Mouse (Mus musculus) kidney, postnatal 10 days (tissue): ENCODE results near the gene Gpr1.

Source experiments
- DNase-seq: peaks from one replicate; pipeline ENCODE4 v3.0.0; 2021; ENCODE audit warnings: mixed read lengths

Gene Gpr1

DNA sequence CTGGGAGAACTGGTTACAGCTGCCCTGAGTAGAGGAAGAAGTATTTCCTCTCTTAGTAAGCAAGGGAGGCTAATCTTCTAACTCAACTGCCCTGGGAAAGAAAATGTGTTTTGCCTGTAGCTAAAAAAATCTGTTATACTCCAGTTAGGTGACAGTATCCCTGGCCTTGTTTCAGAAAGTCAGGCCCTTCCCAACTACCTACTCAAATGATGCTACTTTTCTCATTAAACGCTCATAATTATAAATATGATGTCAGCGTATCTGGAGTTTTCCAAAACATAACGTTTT, at the start of gene Gpr1:
Gene Gpr1 (minus strand): TSS at position 273 of the 288 bp plus-strand sequence.
- no peak for DNase-seq

DNA sequence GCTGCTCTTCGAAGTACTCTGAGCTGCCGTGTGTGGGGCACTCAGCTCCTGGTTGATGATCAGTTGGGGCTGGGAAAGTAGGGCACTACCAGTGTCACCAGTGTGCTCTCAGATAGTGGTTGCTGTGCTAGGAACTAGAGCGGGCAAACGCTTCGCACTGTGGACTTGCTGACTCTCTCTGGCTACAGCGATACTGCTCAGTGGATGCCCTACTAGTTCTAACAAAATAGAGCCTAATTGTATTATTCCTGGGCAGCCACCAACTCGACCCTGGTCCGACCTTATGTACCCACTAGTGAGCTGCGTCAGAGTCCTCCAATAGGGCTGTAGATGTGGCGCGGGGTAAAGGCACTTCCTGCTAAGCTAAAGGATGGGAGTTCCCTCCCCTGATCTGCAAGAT, 49.3 kb upstream of the Gpr1 start:
- DNase-seq = no peak

DNA sequence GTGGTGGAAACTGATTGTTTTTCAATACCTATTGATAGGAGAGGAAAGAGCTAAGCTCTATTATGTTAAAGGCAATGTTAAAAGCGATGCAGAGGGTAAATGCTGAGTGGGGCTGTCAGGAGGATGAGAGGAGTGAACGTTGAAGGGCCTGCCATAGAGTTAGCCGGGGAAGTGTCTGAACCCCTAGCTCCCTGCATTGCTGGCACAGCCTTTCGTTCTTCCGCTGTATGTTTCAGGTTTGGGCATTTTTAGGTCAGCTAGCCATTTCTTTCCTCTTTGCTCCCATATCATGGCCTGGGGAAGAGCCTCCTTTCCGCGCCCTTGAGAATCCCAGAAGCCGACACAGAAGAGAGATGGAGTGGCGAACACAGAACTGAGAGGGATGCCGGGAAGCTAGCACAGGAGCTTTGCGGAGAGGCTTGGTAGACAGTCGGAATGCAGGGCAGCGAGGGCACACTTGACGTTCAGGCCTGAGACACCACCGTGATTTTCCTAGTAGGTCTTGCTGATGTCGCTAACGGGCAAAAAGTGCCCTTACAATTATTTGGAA, 46.8 kb upstream of the Gpr1 start:
- no peak for DNase-seq

DNA sequence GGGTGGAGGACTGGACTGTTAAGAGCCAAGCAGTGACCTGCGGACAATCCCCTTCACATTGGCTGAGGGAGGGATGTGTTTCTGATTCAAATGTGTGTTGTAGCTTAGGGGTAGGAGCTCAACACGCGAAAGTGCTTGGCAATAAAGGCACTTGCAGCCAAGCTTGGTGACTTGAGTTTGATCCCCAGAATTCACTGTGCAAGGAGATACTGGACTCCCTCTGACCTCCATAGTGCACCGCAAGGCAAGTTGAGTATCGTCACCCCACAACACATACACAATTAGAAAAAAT, 46.3 kb upstream of the Gpr1 start:
- DNase-seq = no peak

DNA sequence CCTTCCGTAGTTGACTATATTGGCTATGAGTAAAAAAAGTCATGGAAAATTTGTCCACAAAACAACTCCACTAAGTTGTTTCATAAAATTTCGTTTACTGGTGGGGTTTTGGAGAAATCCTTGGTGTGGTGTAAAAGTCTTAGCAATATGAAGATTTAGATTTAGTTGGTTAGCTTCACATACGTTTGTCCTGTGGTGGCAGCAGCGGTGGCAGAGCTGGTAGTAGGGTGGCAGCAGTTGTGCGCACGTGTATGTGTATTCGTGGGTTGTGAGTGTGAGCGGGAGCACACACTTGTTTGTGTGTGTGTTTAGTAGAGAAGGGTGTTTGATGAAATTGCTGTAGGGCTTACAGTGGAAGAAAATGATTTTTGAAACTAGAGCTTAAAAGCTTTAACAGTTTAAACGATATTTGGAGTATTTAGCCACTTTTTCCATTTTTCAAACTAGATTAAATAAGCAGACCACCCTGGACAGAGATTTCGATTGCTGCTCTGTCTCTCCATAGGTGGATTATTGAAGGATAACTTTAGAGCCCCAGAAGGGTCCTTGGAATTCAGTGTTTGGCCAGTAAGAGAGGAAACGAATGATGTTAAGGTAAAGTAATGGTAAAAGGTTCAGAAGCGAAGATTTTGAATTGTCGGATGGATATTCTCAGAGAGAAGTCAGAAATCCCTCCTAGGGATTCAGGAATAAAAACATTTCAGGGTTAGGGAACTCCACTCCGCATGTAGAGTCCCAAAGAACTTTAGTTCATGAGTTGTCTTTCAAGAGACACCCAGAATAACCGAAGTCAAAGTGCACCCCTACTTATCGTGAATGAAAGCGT, 45.8 kb upstream of the Gpr1 start:
- no peak for DNase-seq

DNA sequence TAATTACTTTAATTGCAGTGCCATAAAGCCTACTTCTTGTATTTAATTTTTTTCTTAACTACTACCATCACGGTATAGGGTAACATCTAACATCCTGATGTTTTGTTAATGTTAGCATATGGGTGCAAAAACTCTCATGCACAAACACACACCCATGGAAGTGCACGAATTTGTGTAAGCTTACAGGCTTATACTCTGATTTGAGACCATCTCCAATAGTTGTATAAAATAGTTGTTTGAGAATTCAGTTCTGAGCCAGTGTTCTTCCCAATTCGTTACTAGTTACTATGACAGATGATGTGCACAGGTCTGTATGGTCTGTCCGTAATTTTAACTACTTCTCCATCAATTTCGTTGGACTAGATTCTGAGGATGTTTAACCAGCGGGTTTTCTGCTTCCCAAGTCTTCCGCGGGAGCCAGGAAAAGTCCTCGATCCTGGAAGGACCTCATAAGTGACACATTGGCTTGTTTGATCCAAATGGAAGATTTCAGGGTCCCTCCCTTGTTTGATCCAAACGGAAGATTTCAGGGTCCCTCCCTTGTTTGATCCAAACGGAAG, 45.0 kb upstream of the Gpr1 start:
- no peak for DNase-seq

DNA sequence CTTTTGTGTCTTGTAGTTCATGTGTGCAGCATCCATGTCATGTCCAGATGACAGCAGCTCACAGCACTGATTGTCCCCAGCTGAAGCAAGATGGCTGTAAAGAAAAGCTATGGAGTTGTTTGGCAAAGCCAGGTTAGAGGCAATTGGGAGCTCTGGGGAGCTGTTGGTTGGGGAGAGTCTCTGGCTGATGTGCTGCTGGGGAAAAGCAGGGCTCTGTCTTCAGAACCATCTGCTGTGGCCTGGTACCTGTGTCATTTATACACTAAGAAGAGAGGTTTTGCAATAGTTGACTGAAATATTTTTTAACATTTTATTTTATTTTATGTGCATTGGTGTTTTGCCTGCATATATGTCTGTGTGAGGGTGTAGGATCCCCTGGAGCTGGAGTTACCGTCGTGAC, 44.2 kb upstream of the Gpr1 start:
- DNase-seq = no peak

DNA sequence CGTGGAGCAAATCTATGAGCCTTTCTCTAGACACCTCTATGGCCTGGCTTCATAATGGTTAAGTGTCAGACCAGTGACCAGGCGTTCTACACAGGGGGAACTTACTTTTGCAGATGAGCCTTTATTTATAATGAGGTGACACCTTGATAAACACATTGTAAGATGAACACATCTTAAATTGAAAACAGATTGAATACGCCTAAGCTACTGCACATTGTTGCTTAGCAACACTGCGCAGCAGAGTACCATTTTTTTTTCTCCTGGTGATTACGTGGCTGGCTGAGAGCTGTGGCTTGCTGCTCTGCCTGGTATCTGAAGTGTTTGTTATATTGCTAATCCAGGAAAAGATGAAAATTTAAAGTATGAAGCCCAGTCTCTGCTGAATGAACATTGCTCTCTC, 41.7 kb upstream of the Gpr1 start:
- DNase-seq = no peak

DNA sequence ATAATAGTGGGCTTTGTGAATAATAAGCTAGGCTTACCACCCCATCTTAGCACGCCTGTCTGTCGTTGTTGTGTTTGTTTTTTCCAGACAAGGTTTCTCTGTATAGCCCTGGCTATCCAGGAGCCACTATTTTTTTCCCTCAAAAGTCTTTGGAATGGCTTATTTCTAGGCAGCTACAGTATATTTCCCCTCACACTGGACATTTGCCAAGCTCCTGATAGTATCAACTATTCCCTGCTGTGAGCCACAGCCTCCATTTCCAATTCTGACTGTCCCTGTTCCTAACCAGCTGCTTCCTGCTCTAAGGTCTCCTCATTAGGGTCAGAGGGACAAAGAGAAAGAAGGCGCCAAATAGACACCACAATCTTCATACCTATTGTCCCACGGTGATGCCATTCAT, 40.8 kb upstream of the Gpr1 start:
- no peak for DNase-seq

DNA sequence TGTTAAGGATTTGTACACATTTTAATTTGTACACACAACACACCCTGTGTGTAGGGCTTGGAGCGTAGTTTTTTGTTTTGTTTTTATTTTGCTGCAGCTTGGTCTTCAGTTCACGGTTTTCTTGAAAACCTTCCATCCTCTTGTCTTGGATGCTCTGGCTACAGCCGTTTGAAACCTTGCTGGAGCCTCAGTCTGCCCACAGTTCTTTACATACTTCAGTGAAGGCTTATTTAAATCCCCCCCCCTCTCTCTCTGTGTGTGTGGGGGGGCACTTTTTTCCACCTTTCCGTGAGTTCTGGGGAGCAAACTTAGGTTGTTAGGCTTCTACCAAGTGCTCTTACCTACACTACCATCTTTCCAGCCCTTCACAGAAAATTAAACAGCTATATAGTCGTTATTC, 38.9 kb upstream of the Gpr1 start:
- no peak for DNase-seq

DNA sequence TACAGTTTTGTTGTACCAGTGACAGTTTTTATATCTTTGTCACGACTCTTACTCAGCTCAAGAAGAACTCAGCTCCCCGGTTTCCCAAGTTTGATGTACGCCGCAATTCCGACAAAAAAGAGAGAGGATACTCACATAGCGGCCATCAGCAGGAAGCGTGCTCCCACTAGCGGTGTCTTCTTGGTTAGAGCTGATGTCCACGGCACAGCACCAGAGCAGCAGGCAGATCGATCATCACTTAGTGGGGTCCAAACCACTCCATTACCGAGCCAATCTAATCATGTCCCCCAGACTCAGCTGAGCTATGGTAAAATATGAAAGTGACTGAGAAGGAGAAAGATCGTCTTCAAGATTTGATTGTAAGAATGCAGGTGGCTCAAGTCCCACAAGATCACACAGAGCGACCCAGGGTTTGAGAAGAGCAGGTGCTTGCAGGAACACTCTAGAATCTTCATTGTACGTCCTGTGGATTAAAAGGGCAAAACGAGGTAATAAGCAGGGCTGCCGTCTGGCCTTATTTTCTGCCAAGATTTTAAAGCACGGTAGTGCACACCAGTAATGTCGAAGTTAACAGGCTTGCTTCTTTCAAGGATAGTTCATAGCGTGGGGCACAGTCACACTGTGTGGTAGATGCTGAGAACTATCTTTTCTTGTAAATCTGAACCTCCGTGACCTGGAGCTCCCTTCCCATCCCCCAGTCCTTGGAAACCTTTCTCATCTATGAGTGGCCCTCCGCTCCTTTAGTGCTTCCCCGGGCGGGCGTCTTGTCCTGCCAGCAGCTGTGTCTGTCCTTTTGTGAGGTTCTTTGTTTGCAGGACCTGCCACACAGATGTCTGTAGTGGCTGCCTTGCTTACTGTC, 38.2 kb upstream of the Gpr1 start:
- peak; percentile 39 for DNase-seq

DNA sequence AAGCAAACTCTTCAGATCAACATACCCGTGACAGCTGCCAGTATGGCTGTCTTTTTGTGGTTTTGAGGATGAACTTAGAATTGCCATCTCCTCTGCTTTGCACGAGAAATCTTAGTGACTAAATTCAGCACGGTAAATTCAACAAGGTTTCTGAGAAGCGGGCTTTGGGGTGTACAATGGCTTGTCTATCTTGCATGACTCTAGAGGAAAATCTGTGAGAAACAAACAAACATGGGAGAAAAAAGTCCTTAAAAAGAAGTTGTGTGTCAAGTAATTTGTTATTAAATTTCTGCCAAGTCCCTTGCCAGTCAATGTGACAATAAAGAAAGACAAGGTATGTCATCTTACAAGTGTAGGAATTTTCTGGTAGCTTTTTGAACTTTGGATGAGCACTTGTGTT, 34.9 kb upstream of the Gpr1 start:
- DNase-seq = no peak

DNA sequence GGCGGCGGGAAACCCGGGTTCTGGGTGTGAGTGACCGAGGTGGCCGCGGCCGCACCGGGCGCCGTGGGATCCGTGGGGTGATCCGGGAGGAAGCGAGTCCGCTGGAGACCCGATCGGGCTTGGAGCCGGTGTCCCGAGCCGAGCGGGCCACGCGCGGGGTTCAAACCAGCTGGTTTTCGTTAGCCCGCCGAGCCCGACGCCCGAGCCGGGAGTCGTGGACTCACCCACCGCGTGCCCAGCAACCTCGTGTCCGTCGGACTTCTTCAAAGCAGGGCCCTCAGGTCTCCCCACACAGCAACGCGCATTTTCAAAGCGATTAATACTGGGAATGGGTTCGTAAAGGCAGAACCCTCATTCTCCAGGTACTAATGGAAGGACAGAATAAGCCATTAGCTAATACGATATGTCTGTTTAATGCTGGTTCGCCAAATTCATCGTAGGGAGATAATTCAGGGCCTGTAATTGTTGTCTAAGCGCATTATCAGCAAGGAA, 34.1 kb upstream of the Gpr1 start:
- DNase-seq = peak; percentile 21

DNA sequence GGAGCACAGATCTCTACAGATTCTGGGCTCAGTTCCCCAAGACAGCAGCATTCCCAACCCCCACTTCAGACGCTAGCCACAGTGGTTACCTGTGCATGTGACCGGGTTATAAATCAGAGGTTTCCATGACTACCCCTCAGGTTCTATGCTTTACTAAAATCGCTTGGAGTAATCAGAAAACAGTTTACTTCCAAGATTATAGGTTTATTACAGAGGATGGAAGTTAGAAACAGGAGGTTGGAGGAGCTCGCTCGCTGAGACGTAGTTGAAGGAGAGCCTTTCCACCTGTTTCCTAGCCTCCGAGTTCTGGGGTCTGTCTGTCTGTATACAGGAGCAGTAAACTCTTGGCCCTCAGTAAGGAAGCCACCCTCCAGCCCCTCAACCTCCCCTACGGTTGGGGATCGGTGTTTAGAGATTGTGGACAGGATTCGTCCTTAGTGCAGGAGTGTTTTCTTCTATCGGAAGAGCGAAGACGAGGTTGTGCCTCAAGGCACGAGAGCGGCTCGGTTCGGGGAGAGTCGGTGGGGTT, 33.6 kb upstream of the Gpr1 start:
- DNase-seq = no peak

DNA sequence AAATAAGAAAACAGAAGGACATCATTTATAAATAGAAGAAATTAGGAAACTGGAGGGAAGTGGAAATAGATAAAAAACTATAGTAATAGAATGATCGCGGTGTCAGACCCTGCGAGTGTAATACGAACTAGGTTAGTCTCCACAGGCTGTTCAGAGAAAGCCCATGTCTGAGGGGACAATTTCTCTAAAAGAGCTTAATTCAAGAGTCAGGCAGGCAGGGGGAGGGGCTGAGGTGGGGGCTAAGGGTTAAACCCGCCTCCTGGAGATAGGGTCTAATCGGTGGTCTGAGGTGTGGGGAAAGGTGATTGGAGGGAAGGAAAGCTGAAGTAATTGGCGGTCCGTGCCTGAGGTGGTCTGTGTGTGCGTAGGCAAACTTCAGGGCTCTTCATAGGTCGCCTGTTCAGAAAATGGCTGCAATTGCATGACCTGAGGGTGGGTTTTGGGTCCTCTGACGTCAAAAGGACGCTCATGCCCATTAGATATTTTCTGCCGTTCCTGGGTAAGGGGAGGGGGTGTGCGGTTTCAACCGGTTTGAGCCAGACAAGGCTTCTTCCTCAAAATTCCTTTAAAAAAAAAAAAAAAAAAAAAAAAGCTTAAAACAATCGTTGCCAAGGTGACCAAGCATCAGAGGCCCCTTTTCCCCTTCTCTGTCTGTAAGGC, 32.6 kb upstream of the Gpr1 start:
- DNase-seq = no peak

DNA sequence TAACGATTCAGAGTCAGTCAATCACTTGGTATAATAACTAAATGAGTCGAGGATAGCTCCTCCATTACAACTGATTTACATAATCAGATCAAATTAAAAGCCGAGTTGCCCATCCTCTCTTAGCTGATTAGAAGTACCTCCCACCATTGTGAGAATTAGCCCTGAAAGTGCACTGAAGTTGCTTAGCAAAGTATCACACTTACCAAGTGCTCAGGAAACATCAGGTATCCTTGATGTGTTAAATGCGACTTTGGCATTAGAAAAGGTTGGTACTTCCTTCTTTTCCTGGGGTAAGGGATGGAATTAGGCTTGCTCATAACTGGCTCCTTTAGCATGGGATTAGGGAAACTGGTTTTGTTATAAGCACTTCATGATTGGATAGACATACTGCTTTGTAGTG, 29.5 kb upstream of the Gpr1 start:
- DNase-seq = no peak

DNA sequence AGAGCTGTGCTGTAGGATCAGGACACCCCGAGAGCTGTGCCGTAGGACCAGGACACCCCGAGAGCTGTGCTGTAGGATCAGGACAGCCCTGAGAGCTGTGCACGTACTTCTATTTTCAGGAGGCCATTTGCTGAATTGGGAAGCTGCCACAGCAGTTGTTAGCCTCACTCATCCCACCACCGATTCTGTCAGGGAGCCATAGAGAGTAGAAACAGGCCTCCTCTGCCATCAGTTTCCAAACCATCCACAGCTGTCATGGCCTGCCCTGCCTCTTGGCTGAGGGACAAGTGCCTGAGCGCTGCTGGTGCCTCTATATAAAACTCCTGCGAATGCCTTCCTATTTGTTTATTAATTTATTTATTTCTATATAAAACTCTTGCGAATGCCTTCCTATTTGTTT, 25.4 kb upstream of the Gpr1 start:
- DNase-seq = no peak

DNA sequence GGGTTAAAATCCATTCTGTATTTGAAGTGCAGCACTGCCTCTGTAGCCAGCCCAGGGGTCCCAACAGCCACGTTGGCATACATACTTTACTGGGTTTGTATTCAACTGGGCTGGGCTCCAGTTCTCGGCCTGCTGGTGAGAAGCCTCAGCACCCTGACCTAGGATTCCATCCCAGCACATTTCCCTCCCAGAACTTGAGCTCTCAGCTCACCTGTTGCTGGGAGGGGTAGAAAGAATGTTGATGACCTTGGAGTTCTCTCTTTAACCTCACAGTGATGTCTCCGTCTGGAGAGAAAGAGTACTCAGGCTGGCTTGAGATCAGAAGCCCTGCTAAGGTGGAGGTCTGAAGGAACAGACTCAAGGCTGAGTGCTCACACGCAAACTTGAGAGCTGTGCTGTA, 25.0 kb upstream of the Gpr1 start:
- no peak for DNase-seq

DNA sequence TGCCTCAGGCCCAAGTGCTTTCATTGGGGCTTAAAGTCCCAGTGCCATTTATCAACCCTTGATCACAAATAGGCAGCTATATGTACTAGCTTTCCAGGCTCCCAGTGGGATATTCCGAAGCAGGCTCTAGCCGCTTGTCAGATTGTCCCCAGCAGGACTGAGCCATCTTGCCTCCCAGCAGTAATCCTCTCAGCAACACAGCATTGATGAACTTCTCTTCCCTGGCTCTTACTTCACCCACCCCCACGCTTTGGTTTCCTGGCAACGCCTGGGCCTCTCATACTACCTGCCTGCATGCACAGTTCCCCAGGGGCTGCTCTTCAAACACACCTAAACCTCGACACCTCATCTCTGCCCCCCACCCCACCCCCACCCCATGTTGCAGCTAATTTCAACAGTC, 23.0 kb upstream of the Gpr1 start:
- DNase-seq = no peak

DNA sequence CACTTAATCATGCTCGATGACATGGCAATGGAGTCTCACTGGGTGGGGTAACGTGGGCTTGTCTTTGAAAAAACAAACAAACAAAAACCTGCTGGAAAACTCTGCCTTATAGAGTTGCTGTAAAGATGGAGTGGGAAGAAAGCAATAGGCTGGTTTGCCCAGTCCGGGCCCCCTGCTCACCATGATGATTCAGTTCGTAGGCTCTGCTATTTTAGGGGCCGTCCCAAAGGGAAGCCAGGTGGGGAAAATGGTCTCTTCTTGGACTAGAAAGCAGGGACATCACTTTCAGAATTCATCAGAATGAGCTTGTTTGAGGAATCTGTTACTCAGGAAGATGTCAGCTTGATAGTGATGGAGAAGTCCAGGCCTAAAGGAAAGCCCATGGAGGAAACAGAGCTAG, 12.9 kb upstream of the Gpr1 start:
- DNase-seq = no peak

DNA sequence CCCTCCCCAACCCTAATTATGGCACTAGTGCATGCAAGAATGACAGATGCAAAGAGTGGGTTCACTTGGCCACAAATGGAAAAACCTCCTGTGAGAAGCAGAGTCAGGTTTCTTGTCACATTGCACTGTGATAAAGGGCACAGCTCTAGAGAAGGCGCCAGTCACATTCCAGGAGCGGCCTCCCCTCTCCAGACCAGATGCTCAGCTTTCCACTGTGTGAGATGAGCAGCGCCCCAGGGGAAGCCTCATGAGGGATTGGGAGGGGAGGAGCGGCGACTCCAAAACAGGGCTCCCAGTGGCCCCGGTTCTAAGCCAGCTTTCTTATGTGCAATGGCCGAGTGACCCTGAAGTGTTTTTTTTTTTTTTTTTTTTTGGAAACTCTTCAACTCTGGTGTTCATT, 11.5 kb upstream of the Gpr1 start:
- DNase-seq = no peak

DNA sequence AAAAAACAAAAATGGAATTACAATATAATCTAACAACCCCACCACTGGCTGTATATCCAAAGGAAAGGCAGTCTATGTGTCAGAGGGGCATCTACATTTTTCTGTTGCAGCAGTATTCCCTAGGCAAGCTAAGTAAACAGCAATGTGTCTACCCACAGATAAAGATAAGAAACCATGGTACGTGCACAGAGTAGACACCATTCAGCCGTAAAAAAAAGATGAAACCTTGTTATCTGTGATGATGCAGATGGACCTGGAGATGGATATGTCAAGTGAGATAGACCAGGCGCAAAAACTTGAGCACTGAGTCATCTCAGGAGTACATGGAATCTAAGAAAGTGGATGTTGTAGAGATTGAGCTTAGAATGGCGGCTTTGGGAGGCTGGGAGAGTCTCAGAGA, 10.7 kb upstream of the Gpr1 start:
- no peak for DNase-seq

DNA sequence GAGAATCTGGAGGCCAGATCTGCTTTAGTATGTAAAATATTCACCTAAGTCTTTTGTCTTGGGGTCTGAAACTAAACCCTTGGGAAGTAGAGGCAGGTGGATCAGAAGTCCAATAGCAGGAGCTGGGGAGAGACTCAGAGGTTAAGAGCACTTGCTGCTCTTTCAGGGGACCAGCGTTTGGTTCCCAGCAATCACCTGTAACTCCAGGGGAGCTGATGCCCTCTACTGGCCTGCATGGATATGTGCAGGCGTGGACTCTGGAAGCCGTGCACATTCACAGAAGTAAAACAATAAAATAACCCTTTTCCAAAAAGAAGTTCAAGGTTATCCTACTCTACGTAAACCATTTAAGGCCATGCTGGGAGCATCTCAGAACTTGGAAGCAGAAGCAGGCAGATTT, 4.9 kb upstream of the Gpr1 start:
- DNase-seq = no peak
